Mouse (Mus musculus): Measurements from ENCODE around the gene Coro2a.

Coro2a gene

GRCm38 (mm10) chr4:46558672-46559667 is 43.0 kb downstream of the Coro2a start:
- DNase-seq (ENCODE audit: low spot score in 2 of 2), result peak in 1 of 2 experiments; percentile 19

DNA sequence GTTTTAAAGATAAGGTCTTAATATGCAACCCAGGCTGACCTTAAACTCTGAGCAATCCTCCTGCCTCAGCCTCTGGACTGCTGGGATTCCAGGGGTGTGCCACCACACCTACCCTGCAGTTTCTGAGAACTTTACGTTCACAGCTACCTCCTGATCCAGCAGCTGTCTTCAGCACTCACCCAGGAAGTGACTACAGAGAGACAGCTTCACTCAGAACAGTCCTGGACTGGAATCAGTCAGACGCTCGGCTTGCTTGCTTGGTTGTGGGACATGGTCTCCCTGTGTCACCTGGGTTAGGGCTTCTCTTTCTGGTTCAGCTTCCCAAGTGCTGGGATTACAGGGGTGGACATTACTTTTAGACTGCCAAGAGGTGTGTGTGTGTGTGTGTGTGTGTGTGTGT is 45.1 kb downstream of the Coro2a start:
- DNase-seq (ENCODE audit: low spot score in 2 of 2), result no peak

- peak in 1 of 2 experiments; percentile 20 for DNase-seq (ENCODE audit: low spot score in 2 of 2)
Measured at GRCm38 (mm10) chr4:46555762-46556161, 46.2 kb downstream of the Coro2a start.

- peak in 1 of 2 experiments; percentile 54 for DNase-seq (ENCODE audit: low spot score in 2 of 2)
Measured at GRCm38 (mm10) chr4:46554295-46555069, 47.5 kb downstream of the Coro2a start.

- DNase-seq (ENCODE audit: low spot score in 2 of 2), result peak in 1 of 2 experiments; percentile 26
Measured at GRCm38 (mm10) chr4:46553864-46554263, 48.1 kb downstream of the Coro2a start.

DNA sequence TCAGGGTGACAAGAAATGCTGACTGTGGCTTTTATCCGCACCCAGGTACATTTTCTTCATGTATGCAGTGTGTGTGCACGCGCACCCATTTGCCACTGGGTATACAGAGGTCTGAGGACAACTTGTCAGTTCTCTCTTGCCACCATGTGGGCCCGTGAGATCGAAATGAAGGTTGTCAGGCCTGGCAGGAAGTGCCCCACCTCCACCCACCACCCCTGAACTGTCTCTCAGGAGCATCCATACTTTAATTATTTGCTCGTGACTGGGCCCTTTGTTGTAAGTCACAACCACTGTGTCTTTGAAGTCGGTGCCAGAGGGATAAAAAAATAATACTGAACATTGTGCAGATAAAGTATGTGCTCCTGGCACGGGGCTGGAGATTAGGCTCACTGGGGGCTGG is 51.6 kb downstream of the Coro2a start:
- no peak for DNase-seq (ENCODE audit: low spot score in 2 of 2)

- peak in 1 of 2 experiments; percentile 30 for DNase-seq (ENCODE audit: low spot score in 2 of 2)
Measured at GRCm38 (mm10) chr4:46549979-46550378, 52.0 kb downstream of the Coro2a start.

DNA sequence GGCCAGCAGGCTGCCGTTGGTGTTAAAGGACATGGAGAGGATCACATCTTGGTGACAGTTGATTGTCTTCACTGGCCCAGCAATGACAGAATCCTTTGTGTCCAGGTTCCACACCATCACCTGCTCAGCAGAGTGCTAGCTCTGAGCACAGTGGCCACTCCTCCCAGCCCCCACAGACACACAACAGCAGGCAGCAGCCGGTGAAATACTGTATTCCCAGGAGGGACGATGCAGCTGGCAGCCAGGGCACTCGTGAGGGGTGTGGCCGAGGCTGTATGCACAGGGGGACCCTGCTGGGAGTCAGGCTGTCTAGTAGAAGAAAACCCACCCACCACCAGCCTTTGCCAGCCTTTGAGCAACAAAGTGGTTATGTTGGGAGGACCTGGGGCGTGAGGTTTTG is 55.3 kb downstream of the Coro2a start:
- no peak for DNase-seq (ENCODE audit: low spot score in 2 of 2)

GRCm38 (mm10) chr4:46545498-46545897 is 56.5 kb downstream of the Coro2a start:
- no peak for DNase-seq (ENCODE audit: low spot score in 2 of 2)

- DNase-seq (ENCODE audit: low spot score in 2 of 2), result no peak
Measured at GRCm38 (mm10) chr4:46544313-46544712, 57.7 kb downstream of the Coro2a start.

DNA sequence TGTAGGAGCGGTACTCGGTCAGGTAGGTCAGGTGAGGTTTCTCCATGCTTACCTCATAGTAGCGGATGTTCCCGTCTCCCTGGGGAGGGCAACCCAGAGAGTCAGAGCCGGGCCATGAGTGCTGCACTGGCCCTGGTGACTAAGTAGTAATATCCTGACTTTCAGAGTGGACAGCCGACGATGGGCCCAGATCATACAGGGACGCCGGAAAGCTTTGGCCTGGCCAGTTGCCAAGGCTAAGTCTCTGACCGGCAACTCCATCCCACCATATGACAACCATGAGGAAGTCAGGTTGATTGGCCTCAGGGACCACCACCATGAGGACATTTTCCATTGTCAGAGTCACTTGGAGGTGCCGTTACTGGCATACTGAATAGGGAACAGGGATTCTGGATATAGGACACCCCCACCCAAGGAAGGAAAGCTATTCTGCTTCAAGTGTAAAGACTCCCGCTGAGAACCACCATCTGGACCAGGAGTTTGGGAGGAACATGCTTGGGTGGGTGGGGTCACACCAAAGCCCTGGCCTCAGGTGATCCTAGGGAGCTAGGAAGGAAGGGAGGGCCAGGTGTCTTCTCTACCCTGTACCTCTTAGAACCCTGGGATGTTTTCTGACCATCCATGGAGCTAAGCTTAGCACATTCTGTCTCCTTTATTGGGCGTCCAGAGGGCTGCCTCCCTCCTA is 58.5 kb downstream of the Coro2a start:
- no peak for DNase-seq (ENCODE audit: low spot score in 2 of 2)

- DNase-seq (ENCODE audit: low spot score in 2 of 2), result no peak
Measured at GRCm38 (mm10) chr4:46541707-46542106, 60.3 kb downstream of the Coro2a start.

- DNase-seq (ENCODE audit: low spot score in 2 of 2), result no peak
Measured at GRCm38 (mm10) chr4:46539167-46539566, 62.8 kb downstream of the Coro2a start.

DNA sequence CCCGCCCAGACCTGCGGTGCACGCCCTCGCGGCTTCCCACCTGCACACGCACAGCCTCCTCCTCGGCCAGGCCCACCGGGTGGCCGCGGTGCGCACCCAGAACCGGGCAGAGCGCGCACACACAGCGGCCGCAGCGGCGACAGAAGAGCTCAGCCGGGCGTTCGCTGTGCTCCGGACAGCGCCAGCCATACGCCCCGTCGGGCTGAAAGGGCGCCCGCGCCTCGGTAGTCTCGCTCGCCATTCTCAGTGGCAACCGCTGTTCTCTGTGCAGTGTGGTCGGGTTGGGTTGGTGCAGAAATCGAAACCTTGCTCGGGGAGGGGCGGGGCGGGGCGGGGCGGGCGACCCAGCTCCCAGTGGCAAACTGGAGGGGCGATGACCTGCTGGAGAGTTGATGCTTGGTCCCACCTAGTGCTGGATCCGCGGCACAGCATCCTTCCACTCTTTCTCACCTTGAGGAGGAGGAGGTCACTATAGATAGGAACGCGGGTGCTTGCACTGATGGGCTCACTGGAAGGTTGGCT is 66.1 kb downstream of the Coro2a start, which contains the start of gene Trim14:
TSS of gene Trim14 (minus strand) at position 302 of the 522 bp plus-strand sequence.
- DNase-seq (ENCODE audit: low spot score in 2 of 2), result no peak

- DNase-seq (ENCODE audit: low spot score in 2 of 2), result no peak
Measured at GRCm38 (mm10) chr4:46535094-46535830, 66.7 kb downstream of the Coro2a start.

DNA sequence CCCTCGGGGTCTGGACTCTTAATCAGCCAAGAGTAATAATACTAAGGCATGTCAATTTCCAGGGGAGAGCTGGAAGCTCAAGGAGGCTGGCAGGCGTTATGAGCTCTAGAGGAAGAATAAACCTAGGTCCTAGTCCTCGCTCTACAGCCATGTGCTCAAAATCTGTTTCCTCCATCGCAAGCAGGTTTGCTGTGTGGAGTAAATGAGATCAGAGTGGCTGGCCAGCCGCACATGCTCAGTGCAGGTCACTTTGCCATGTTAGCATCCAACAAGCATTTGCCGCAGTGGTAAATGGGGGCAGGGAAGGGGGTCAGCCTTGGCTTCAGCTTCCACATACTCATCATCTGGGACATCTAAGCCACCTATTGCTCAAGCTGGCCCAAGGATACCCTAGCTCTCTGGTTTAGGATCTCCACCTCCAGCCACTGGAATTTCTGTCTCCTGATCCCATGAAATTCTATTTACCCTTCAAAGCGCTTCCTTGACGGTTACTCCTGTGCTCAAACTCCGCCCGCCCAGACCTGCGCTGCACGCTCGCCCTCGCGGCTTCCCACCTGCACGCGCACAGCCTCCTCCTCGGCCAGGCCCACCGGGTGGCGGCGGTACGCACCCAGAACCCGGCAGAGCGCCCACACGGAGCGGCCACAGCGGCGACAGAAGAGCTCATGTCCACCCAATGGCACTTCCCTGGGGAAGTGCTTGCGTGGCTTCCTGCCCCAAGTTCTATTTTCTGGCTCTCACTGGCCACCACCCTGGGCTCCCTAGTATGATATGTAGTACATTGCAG is 67.9 kb downstream of the Coro2a start:
- DNase-seq (ENCODE audit: low spot score in 2 of 2), result no peak

DNA sequence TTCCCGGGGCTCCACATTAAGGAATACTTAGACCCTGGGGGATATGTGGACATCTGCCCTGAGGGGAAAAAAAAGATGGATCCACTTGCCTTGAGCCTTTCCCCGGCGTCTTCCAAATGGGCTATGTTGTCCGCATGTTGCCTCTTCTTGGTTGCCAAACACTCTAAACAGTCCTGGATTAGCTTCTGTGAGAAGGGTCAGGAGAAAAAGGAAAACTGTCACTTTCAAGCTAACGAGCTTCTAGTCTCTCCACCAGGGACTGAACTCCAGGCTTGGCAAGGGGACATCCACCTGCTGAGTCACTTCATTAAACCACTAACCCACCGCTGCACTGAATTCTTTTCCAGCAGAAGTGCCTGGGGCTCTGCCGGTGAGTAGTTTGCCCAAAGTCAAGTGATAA is 69.1 kb downstream of the Coro2a start:
- no peak for DNase-seq (ENCODE audit: low spot score in 2 of 2)

- no peak for DNase-seq (ENCODE audit: low spot score in 2 of 2)
Measured at GRCm38 (mm10) chr4:46532511-46532910, 69.5 kb downstream of the Coro2a start.

DNA sequence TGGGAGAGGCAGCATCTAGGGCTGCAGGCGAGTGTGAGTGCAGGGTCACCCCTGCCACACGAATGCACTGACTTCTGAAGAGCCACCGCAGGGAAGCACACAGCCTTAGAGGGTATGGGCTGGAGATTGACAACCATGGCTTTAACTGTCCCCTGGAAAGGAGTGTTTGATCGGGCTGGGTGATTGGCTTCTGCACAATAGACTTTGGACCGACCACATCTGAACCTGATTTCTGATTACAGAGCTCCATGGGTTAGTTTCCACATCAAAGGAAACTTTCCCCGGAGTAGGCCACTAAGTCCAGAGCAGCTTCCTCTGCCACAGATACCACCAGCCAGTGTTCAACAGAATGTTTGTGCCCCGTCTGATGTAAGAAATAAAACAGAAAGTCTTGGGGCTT is 72.3 kb downstream of the Coro2a start:
- no peak for DNase-seq (ENCODE audit: low spot score in 2 of 2)

DNA sequence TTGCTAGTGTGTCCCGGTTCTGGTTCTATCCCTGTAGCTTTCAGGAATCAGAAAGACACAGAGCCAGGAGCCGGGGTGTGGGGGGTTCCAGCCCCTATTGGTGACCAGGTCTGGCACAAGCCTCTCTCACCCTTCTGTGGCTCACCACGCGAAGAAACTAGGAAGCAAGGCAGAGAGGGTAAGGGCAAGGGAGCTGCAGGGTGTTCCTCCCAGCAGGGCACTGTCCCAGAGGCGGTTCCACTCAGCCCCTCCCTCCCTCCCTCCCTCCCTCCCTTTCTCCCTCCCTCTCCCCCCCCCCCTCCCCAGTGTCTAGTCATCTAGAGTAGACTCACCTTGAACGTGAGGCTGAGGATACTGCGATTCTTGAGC is 74.5 kb downstream of the Coro2a start:
- DNase-seq (ENCODE audit: low spot score in 2 of 2), result no peak

Data from right cerebral cortex, postnatal 10 days (tissue).